Comparison of ENCODE assay signal across 9 mouse cellular contexts in the genomic region with DNA sequence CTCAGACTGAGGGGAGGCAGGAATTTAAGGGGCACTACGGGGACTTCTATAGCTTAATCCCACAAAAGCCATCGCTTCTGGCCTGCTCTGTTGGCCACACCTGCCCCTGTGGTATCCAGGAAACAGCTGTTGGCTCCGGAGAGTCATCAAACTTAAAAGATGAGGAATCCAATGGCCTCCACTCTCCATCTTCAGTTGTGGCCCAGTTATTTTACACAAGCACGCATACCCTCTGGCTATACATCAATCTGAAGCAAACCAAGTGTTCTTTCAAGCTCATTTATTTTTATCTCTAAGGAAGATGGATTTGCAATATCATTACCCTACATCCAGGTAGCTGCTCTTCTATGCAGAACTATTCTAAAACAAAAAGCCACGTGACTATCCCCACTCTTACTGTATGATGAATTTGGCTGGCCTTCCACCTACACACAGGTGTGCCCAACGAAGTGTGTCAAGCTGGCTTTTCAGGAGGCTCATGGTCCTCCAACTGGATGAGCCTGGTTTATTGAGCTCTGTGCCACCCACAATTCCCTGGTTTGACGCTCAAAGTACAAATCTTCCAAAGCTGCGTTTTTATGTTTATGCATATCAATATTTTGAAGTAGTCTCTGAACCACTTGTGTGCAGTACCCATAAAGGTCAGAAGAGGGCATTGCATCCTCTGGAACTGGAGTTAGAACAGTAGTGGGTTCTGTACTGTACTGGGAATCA. TPM values are rescaled to one million over a fixed set of nuclear protein-coding genes. Genes with fewer than 3 reads are reported as not detected.
DNase-seq lines count a peak whose midpoint lies in the region; ATAC-seq and TF ChIP-seq lines count a peak whose summit lies in the region.
"Had no signal": no experiment of that assay in that cellular context is flagged by ENCODE, and none has a peak within 500 bp of the region (broad histone marks: within the 10 kb centered on the region; RNA-seq: fewer than 3 reads in every experiment).

No protein-coding gene starts in this region.

- H3K9ac ChIP-seq in forebrain, postnatal 0 days = peak overlapping the region; percentile 90
- H3K9ac ChIP-seq in kidney, embryonic 16.5 days (replicated peaks; ENCODE audit: low read length) = peak overlapping the region; percentile 97
- peak overlapping the region; percentile 98 for H3K9ac ChIP-seq in stomach, embryonic 16.5 days (ENCODE audit: low read length)

- WGBS in forebrain, postnatal 0 days = 78% methylated on average over 8 of the region's 8 CpGs
- 73% methylated on average over 8 of the region's 8 CpGs for WGBS in kidney, embryonic 16.5 days
- WGBS in stomach, embryonic 16.5 days = 68% methylated on average over 8 of the region's 8 CpGs

- H3K9me3 ChIP-seq in forebrain, postnatal 0 days (ENCODE audit: low read length) = no peaks in the 10 kb centered on the region
- 0 out of 2 replicates have a peak, but pooled peaks cover 4% of the 10 kb centered on the region for H3K9me3 ChIP-seq in kidney, embryonic 16.5 days (ENCODE audit: low read length)
- 0 out of 2 replicates have a peak, but pooled peaks cover 5% of the 10 kb centered on the region for H3K9me3 ChIP-seq in stomach, embryonic 16.5 days (replicated peaks; ENCODE audit: control insufficient read depth, low read length)

- H3K27me3 ChIP-seq in forebrain, postnatal 0 days (ENCODE audit: insufficient read depth, low read length) = no peaks in the 10 kb centered on the region
- H3K27me3 ChIP-seq in kidney, embryonic 16.5 days (ENCODE audit: insufficient read depth, low read length) = no peaks in the 10 kb centered on the region
- H3K27me3 ChIP-seq in stomach, embryonic 16.5 days (ENCODE audit: control insufficient read depth, insufficient read depth, low read length) = no peaks in the 10 kb centered on the region
- H3K27me3 ChIP-seq: Patski had no signal

- H3K4me1 ChIP-seq in forebrain, postnatal 0 days (ENCODE audit: insufficient read depth) = peaks cover 9% of the 10 kb centered on the region
- H3K4me1 ChIP-seq in kidney, embryonic 16.5 days (ENCODE audit: insufficient read depth, low read length) = peaks cover 39% of the 10 kb centered on the region
- peaks cover 22% of the 10 kb centered on the region for H3K4me1 ChIP-seq in stomach, embryonic 16.5 days (ENCODE audit: control insufficient read depth, insufficient read depth, low read length)

- H3K4me2 ChIP-seq in forebrain, postnatal 0 days (ENCODE audit: low read depth) = peak overlapping the region; percentile 94
- peak overlapping the region; percentile 61 for H3K4me2 ChIP-seq in kidney, embryonic 16.5 days (replicated peaks; ENCODE audit: low read depth, low read length)
- peak overlapping the region; percentile 96 for H3K4me2 ChIP-seq in stomach, embryonic 16.5 days (ENCODE audit: low read depth, low read length)

- DNase-seq in adrenal gland, postnatal 14 days = peak; percentile 53
- no peak for DNase-seq in adrenal gland, adult 8-10 months
- peak; percentile 57 for DNase-seq in ZHBTc4 (ENCODE audit: low read depth, low spot score)
- peak; percentile 41 for DNase-seq in forebrain, postnatal 0 days
- DNase-seq in right cerebral cortex, postnatal 14 days = no peak

- peak; percentile 51 for TF ChIP-seq CTCF in forebrain, postnatal 0 days (IDR thresholded peaks at IDR 0.05; ENCODE audit: low read depth)

- peak overlapping the region; percentile 98 for H3K27ac ChIP-seq in forebrain, postnatal 0 days (ENCODE audit: low read depth, low read length)
- peak overlapping the region; percentile 90 for H3K27ac ChIP-seq in kidney, embryonic 16.5 days (ENCODE audit: low read length)
- H3K27ac ChIP-seq in stomach, embryonic 16.5 days (ENCODE audit: low read length) = peak overlapping the region; percentile 94

- peaks cover 45% of the 10 kb centered on the region for H3K36me3 ChIP-seq in forebrain, postnatal 0 days (ENCODE audit: insufficient read depth)
- H3K36me3 ChIP-seq in kidney, embryonic 16.5 days (ENCODE audit: insufficient read depth, low read length) = peaks cover 52% of the 10 kb centered on the region
- peaks cover 36% of the 10 kb centered on the region for H3K36me3 ChIP-seq in stomach, embryonic 16.5 days (ENCODE audit: control insufficient read depth, insufficient read depth, low read length)

- ATAC-seq in forebrain, postnatal 0 days = no peak
- no peak for ATAC-seq in kidney, embryonic 16.5 days (ENCODE audit: low FRiP score, low TSS enrichment)
- peak; percentile 40 for ATAC-seq in megakaryocyte progenitor cell, adult 5-6 weeks (replicated peaks; ENCODE audit: poor library complexity)
- ATAC-seq in stomach, embryonic 16.5 days (ENCODE audit: insufficient read depth, low FRiP score) = no peak

- H3K4me3 ChIP-seq in forebrain, postnatal 0 days (ENCODE audit: low read depth, low read length) = peak overlapping the region; percentile 93
- H3K4me3 ChIP-seq in kidney, embryonic 16.5 days (ENCODE audit: low read length) = peak overlapping the region; percentile 88
- H3K4me3 ChIP-seq in stomach, embryonic 16.5 days (replicated peaks; ENCODE audit: low read length) = peak overlapping the region; percentile 94

RNA-seq across cellular contexts. Expression of a gene that starts 1.0 kb away (rescaled TPM):
- 268 and 310 TPM in 2 replicates for total RNA-seq in adrenal gland, postnatal 14 days (2021)
- 100 to 1,000 TPM; 356 to 389 (median 365) TPM for total RNA-seq in adrenal gland, adult 8-10 months (2022)
- 214 and 237 TPM in 2 replicates for total RNA-seq in forebrain, postnatal 0 days (2014; rRNA removed)
- polyA plus RNA-seq in forebrain, postnatal 0 days (2015; fragmentation: Nextera tagmentation; extraction: Ambion mirVana) = 416 and 435 TPM in 2 replicates
- polyA plus RNA-seq in kidney, embryonic 16.5 days (2015; fragmentation: Nextera tagmentation; extraction: Ambion mirVana) = 696 and 712 TPM in 2 replicates
- total RNA-seq in megakaryocyte progenitor cell, adult 5-6 weeks (2015) = 401 and 420 TPM in 2 replicates
- total RNA-seq in megakaryocyte progenitor cell, adult 5-6 weeks (2017) = 177 and 193 TPM in 2 replicates
- 543 and 584 TPM in 2 replicates for polyA plus RNA-seq in stomach, embryonic 16.5 days (2015; fragmentation: Nextera tagmentation; extraction: Ambion mirVana)

RNA-seq across cellular contexts. Expression of a gene that starts 9.4 kb away (rescaled TPM):
- total RNA-seq in adrenal gland, postnatal 14 days (2021) = 449 and 479 TPM in 2 replicates
- 100 to 1,000 TPM; 439 to 580 (median 550) TPM for total RNA-seq in adrenal gland, adult 8-10 months (2022)
- 162 and 174 TPM in 2 replicates for total RNA-seq in forebrain, postnatal 0 days (2014; rRNA removed)
- polyA plus RNA-seq in forebrain, postnatal 0 days (2015; fragmentation: Nextera tagmentation; extraction: Ambion mirVana) = 208 and 218 TPM in 2 replicates
- polyA plus RNA-seq in kidney, embryonic 16.5 days (2015; fragmentation: Nextera tagmentation; extraction: Ambion mirVana) = 843 and 914 TPM in 2 replicates
- 669 and 748 TPM in 2 replicates for total RNA-seq in megakaryocyte progenitor cell, adult 5-6 weeks (2015)
- total RNA-seq in megakaryocyte progenitor cell, adult 5-6 weeks (2017) = 1,254 and 1,320 TPM in 2 replicates
- polyA plus RNA-seq in stomach, embryonic 16.5 days (2015; fragmentation: Nextera tagmentation; extraction: Ambion mirVana) = 1,026 and 1,183 TPM in 2 replicates

RNA-seq across cellular contexts. Expression of a gene that starts 15.7 kb away (rescaled TPM):
- 120 and 128 TPM in 2 replicates for total RNA-seq in adrenal gland, postnatal 14 days (2021)
- total RNA-seq in adrenal gland, adult 8-10 months (2022) = 100 to 1,000 TPM in 1 of 4 experiments, 10 to 100 TPM in 3; 52.1 to 102 (median 72.7) TPM
- total RNA-seq in forebrain, postnatal 0 days (2014; rRNA removed) = 99.8 and 111 TPM in 2 replicates
- 207 and 238 TPM in 2 replicates for polyA plus RNA-seq in forebrain, postnatal 0 days (2015; fragmentation: Nextera tagmentation; extraction: Ambion mirVana)
- 92.2 and 372 TPM in 2 replicates for polyA plus RNA-seq in kidney, embryonic 16.5 days (2015; fragmentation: Nextera tagmentation; extraction: Ambion mirVana)
- total RNA-seq in megakaryocyte progenitor cell, adult 5-6 weeks (2015) = 197 and 227 TPM in 2 replicates
- total RNA-seq in megakaryocyte progenitor cell, adult 5-6 weeks (2017) = 266 and 298 TPM in 2 replicates
- 37.0 and 55.5 TPM in 2 replicates for polyA plus RNA-seq in stomach, embryonic 16.5 days (2015; fragmentation: Nextera tagmentation; extraction: Ambion mirVana)

RNA-seq across cellular contexts. Expression of a gene that starts 15.8 kb away (rescaled TPM):
- 68.3 and 69.0 TPM in 2 replicates for total RNA-seq in adrenal gland, postnatal 14 days (2021)
- total RNA-seq in adrenal gland, adult 8-10 months (2022) = 100 to 1,000 TPM in 2 of 4 experiments, 10 to 100 TPM in 2; 90.3 to 112 (median 98.6) TPM
- 54.2 and 64.2 TPM in 2 replicates for total RNA-seq in forebrain, postnatal 0 days (2014; rRNA removed)
- 207 and 226 TPM in 2 replicates for polyA plus RNA-seq in forebrain, postnatal 0 days (2015; fragmentation: Nextera tagmentation; extraction: Ambion mirVana)
- 195 and 197 TPM in 2 replicates for polyA plus RNA-seq in kidney, embryonic 16.5 days (2015; fragmentation: Nextera tagmentation; extraction: Ambion mirVana)
- total RNA-seq in megakaryocyte progenitor cell, adult 5-6 weeks (2015) = 66.2 and 67.6 TPM in 2 replicates
- total RNA-seq in megakaryocyte progenitor cell, adult 5-6 weeks (2017) = 22.9 and 25.7 TPM in 2 replicates
- polyA plus RNA-seq in stomach, embryonic 16.5 days (2015; fragmentation: Nextera tagmentation; extraction: Ambion mirVana) = 176 and 181 TPM in 2 replicates

RNA-seq across cellular contexts. Expression of a gene that starts 25.9 kb away (rescaled TPM):
- 1.6 TPM in 1 of 2 replicates, not detected in the other for total RNA-seq in adrenal gland, postnatal 14 days (2021)
- 1 to 10 TPM in 2 of 4 experiments, not detected in 2; 1.3 to 2.1 TPM for total RNA-seq in adrenal gland, adult 8-10 months (2022)
- total RNA-seq in forebrain, postnatal 0 days (2014; rRNA removed) = not detected in 2 replicates
- 0.42 and 0.80 TPM in 2 replicates for polyA plus RNA-seq in forebrain, postnatal 0 days (2015; fragmentation: Nextera tagmentation; extraction: Ambion mirVana)
- 27.7 and 33.8 TPM in 2 replicates for polyA plus RNA-seq in kidney, embryonic 16.5 days (2015; fragmentation: Nextera tagmentation; extraction: Ambion mirVana)
- 0.59 TPM in 1 of 2 replicates, not detected in the other for total RNA-seq in megakaryocyte progenitor cell, adult 5-6 weeks (2015)
- not detected in 2 replicates for total RNA-seq in megakaryocyte progenitor cell, adult 5-6 weeks (2017)
- 14.9 and 19.1 TPM in 2 replicates for polyA plus RNA-seq in stomach, embryonic 16.5 days (2015; fragmentation: Nextera tagmentation; extraction: Ambion mirVana)

Comparison
In these comparisons a context has a peak if more than half of its experiments do, and no peak if none do; other contexts are left out.
1. DNase-seq: peak in adrenal gland, postnatal 14 days (single experiment), ZHBTc4 (single experiment) and forebrain, postnatal 0 days (single experiment); none in adrenal gland, adult 8-10 months (single experiment) and right cerebral cortex, postnatal 14 days (single experiment).
2. Peak in every context shown above with its lines, with median percentiles within 50 percentile points of each other: H3K27ac ChIP-seq, H3K4me2 ChIP-seq, H3K4me3 ChIP-seq and H3K9ac ChIP-seq.